Mouse (Mus musculus) kidney, postnatal 25 days (tissue): Measurements from ENCODE around the gene Rpl36al.

ENCODE experiments used
- DNase-seq, 2 experiments: peaks; one replicate each; pipeline ENCODE4 v3.0.0; 2021; ENCODE audit warnings: mixed read lengths in 2 of 2

Rpl36al gene

DNA sequence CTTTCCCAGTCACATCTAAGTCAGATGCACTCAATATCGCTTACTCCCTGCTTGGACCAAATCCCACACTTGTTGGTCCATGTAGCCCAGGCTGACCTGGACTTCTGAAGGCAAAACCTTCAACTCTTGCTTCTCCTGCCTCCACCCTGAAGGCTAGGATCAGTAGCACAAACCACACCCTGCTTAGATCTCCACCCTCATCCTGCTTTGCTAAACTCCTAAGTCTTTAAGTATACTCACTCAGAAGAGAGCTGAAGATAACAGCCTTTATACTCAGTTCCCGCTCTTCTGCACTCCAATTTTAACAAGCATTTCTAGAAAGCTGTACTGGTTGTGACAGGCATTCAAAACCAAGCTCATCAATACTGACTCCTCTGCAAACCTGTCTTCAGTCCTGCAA is 26.8 kb downstream of the Rpl36al start:
- no peak for DNase-seq

DNA sequence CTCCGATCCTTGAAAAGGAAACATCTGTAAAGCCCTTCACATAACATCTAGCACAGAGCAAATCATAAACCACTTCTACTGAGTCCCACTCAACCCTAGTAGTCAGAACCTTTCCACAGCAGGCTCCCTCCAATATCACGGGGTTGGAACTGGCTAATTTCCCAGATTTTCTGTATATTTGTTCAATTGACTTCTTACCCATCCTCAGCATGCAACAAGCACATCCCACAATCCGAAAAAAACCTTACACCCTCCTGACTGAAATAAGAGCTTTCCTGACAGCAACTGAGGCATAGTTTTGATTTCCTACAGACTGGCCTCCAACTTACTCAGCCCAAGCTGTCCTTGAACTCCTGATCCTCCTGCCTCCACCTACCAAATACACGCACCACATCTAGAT is 27.4 kb downstream of the Rpl36al start:
- DNase-seq = no peak

DNA sequence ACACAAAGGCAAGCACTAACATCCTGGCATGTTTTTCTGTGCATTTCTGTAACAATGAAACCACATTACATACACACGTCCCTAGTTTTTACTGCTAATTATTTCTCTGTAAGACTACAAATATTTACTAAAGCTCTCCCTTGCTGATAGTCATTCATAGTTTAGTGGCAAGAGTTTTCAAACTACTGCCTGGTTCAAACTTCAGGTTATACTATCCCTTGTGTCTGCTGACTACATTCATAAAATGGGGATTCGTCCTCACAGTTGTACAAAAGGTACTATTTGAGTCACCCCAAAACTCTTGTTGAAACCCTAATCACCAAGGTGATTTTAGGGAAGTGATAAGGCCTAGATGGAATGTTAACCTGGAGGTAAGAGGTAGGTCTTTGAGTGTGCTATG is 28.0 kb downstream of the Rpl36al start:
- DNase-seq = no peak

DNA sequence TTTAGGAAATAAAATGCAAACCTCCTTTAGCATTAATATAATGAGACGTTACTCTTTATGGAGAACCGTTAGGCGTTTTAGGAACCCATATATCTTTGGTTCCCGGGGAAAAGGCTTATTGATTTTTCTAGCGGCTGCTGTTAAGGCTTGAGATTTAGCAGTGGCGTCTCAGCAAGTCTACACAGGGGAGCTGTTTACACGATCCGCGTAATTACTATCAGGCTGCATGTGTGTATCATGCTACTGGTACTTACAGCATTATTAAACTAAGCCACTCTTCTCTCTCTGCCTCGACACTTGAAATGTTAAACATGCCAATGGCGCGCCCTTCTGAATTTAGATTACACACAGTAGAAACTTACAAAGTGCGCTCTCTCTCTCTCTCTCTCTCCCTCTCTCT is 33.8 kb downstream of the Rpl36al start:
- DNase-seq = no peak

DNA sequence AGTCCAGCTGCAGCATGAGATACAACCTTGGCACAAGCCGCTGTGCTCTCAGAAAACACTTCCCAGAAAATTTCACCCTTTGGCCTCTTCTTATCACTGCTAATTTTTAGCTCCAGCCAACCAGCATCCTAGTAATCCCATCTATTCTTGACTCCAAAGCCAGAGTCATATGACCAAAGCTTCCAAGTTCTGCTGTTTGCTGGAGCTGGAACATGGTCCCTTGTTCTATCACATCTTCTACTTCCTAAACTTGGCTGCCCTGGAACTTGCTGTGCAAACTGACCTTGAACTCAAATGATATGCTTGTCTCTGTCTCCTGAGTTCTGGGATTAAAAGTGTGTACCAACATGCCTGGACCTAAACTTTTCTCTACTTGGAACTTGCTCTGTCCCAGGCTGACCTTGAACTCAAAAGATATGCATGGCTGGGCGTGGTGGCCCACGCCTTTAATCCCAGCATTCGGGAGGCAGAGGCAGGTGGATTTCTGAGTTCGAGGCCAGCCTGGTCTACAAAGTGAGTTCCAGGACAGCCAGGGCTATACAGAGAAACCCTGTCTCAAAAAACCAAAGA is 36.6 kb downstream of the Rpl36al start:
- DNase-seq = no peak

DNA sequence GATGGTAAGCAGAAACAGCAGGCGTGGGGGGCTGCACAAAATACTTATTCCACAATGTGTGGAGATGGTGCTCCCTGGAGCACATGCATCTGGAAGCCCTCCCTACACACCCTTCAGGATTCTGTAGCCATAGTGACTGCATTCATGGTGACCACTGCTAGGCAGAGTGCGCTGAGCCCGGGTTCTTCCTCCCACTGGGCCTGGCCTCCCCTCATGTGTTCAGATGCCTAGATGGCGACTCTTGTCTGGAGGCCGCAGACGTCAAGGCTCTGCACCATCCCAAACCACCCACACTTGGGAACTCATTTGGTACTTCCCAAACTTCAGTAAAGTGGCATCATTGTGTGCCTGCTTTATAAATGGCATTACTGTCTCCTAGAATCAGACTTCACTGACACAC is 40.4 kb downstream of the Rpl36al start:
- DNase-seq = no peak

DNA sequence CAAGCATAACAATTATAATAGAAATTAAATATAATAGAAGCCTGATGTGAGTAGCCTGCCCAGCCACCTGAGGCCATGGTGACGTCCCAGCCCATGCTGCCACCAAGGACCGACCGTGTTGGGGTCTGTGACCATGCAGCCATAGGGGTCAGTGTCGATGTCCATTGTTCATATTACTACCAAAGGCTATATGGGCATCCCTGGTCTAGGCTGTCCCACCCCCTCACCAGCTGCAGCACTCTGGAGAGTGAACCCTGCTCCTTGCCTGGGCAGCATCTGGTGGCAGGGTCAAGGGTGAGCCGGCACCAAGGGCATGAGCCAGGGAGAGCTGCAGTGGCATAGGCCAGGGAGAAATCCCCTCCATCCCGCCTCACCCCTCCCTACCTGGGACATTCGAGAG is 44.0 kb downstream of the Rpl36al start:
- no peak for DNase-seq

DNA sequence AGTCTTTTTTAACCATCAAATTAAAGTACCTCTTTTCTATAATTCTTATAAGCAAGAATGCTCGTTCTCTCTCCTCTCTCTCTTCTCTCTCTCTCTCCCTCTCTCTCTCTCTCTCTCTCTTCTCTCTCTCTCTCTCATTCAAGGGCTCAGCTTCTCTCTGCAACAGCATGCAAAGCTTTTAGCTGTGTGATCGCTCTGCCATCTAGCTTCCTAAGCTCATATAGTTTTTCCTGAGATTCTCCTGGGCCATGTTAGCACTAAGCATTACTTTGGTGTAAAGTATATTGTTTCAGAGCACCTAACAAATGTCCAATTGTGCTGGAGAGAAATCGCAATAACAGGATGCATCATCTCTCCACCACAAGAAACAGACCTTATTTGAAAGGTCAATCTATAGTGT is 44.7 kb downstream of the Rpl36al start:
- DNase-seq = no peak
